ENCODE assay signal across 13 mouse cellular contexts in genomic region chr1:25325406-25325805, GRCm38 (mm10).
DNase-seq lines count a peak whose midpoint lies in the region.
"Had no signal": no experiment of that assay in that cellular context is flagged by ENCODE, and none has a peak within 500 bp of the region (broad histone marks: within the 10 kb centered on the region; RNA-seq: fewer than 3 reads in every experiment).

No protein-coding gene starts in this region.

- DNase-seq in cerebellum, adult 9-10 months: peak; percentile 10
- DNase-seq in cerebellum, adult 11 months: no peak
- DNase-seq in brain, adult 2 months (ENCODE audit: low read depth, low spot score): peak; percentile 53
- DNase-seq in telencephalon, adult 2 months (ENCODE audit: low read depth, low spot score): peak; percentile 22
- no peak for DNase-seq in layer of hippocampus, adult 9-11 months
- DNase-seq: adrenal gland, adult 2 months; adrenal gland, postnatal 10 days; adrenal gland, postnatal 25 days; cerebellum, adult 11-12 months; cerebellum, adult 2 months; cerebellum, postnatal 10 days; cerebellum, postnatal 25 days; forebrain, postnatal 0 days had no signal

Comparison
In these comparisons a context has a peak if more than half of its experiments do, and no peak if none do; other contexts are left out.
1. DNase-seq: peak in cerebellum, adult 9-10 months (single experiment), brain, adult 2 months (single experiment) and telencephalon, adult 2 months (single experiment); none in cerebellum, adult 11 months (single experiment) and layer of hippocampus, adult 9-11 months (single experiment).